Mouse (Mus musculus): ENCODE measurements around the gene Zmynd15.

DNA sequence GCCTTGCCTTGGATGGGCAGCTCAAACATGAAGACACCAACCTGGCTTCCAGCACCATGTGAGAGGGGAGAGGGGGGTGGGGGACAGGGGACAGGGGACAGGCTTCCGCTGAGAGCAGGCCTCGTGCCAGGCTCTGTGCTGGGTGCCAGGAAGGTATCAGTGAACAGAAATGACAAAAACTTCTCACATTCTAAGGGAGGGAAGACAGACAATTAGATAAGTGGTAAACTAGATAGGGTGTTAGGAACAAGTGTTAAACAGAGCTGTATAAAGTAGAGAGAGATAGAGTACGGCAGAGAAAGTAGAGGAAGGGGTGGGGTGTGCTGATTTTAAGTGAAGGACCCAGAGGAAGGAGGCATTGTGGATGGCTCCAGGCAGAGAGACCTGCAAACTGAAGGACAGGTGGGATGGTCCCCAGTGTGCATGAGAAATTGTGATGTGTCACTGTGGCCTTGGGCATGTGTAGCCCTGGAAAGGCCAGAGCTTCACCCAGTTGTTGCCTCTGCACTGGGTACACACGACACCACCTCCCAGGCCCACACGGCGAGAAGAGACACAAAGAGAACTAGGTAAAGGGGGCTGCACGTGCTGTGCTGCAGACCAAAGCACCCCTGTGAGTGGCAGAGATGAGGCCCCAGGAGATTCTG, 20.4 kb upstream of the Zmynd15 start:
- TF ChIP-seq ZC3H11A (IDR thresholded peaks at IDR 0.05; ENCODE audit: borderline replicate concordance, low read depth, low read length) (no peak), MAFK (IDR thresholded peaks at IDR 0.05; ENCODE audit: insufficient read depth, low read depth, low read length) (no peak)

Data from ES-E14 (cell line).